Mouse (Mus musculus) heart, adult 2 months (tissue): ENCODE results near the gene Lrrc38. TPM values are rescaled to one million over a fixed set of nuclear protein-coding genes. Genes with fewer than 3 reads are reported as not detected.

ENCODE experiments used
- DNase-seq, 2 experiments: peaks; one replicate each; pipeline ENCODE4 v3.0.0; 2021
- H3K27ac ChIP-seq: fragments of 200-600 bp; 2 replicates; pipeline ENCODE4 v1.8.1; 2022
- H3K27me3 ChIP-seq: fragments of 200-500 bp; 2 replicates; pipeline ENCODE4 v1.6.1; 2012; ENCODE audit warnings: mild to moderate bottlenecking, low read length, inconsistent platforms, mixed read lengths; ENCODE audit not compliant: control insufficient read depth, insufficient read depth
- H3K36me3 ChIP-seq: fragments of 200-500 bp; 2 replicates; pipeline ENCODE4 v1.6.1; 2012; ENCODE audit warnings: low read length, inconsistent platforms; ENCODE audit not compliant: control insufficient read depth, insufficient read depth
- H3K4me1 ChIP-seq: fragments of 200-500 bp; 2 replicates; pipeline ENCODE4 v1.6.1; 2011; ENCODE audit warnings: low read length; ENCODE audit not compliant: control insufficient read depth, insufficient read depth
- H3K4me3 ChIP-seq: fragments of 200-600 bp; 2 replicates; pipeline ENCODE4 v1.8.1; 2022
- H3K79me2 ChIP-seq: fragments of 200-500 bp; replicated peaks from 2 replicates; pipeline ENCODE4 v1.6.1; 2012; ENCODE audit warnings: mild to moderate bottlenecking, inconsistent platforms, low read length, moderate library complexity, mixed read lengths; ENCODE audit not compliant: control insufficient read depth, insufficient read depth
- H3K9ac ChIP-seq: fragments of 200-500 bp; 2 replicates; pipeline ENCODE4 v1.6.1; 2012; ENCODE audit warnings: low read depth, mild to moderate bottlenecking, control low read depth, inconsistent platforms, low read length, mixed read lengths
- CTCF ChIP-seq: fragments of 200-600 bp; IDR thresholded peaks from 2 replicates; pipeline ENCODE4 v1.8.1; 2022; ENCODE audit warnings: antibody characterized with exemption, mild to moderate bottlenecking, moderate library complexity
- EP300 ChIP-seq: fragments of 200-500 bp; IDR thresholded peaks from 2 replicates; pipeline ENCODE4 v1.6.1; 2011; ENCODE audit warnings: low read depth, low read length, control low read depth; ENCODE audit not compliant: insufficient read depth
- POLR2A ChIP-seq: fragments of 200-500 bp; IDR thresholded peaks from 2 replicates; pipeline ENCODE4 v1.6.1; 2011; ENCODE audit warnings: mild to moderate bottlenecking, low read depth, low read length, control low read depth; ENCODE audit not compliant: insufficient read depth
- WGBS: fragments of 180-500 bp; shearing (Covaris S2); methylation state at CpG from one replicate; pipeline ENCODE4 v1.1.7; 2018; 5-methylcytosine and 5-hydroxymethylcytosine counted together
- intact Hi-C: fragments of 180-260 bp; cut with DNase I; formaldehyde crosslinking; loops from one replicate; pipeline ENCODE4 v1.15.1; 2025
- polyA plus RNA-seq: library from polyadenylated mRNA; depleted of rRNA; stranded (reverse); fragments of >200 nt; gene quantifications from 2 replicates; pipeline ENCODE4 v1.2.3, GENCODE M21; 2012
- total RNA-seq, 2 experiments: library from RNA; stranded (reverse); gene quantifications; 2 replicates each; pipeline ENCODE4 v1.2.3; 2021

Lrrc38 gene
- total and polyA plus RNA-seq, 3 experiments: 1.8 TPM; not detected in 2

GRCm38 (mm10) chr4:143379931-143380715, 30.6 kb downstream of the Lrrc38 start:
- no peak overlapping the region for H3K9ac ChIP-seq
- no peaks in the 10 kb centered on the region; the same call in 1 of the 2 replicates for H3K27me3 ChIP-seq
- H3K4me3 ChIP-seq: no peak overlapping the region
- no peaks in the 10 kb centered on the region for H3K79me2 ChIP-seq
- DNase-seq: no peak
- WGBS: 29% methylated on average over 15 of the region's 15 CpGs
- H3K4me1 ChIP-seq: no peaks in the 10 kb centered on the region
- no peaks in the 10 kb centered on the region for H3K36me3 ChIP-seq
- intact Hi-C loops: loop anchor here (1.0 to 5.0 kb wide), 2 partner anchors 55 to 123 kb away; no protein-coding TSS in a partner anchor
- H3K27ac ChIP-seq: no peak overlapping the region
- TF ChIP-seq POLR2A: no peak
- no peak for TF ChIP-seq EP300
- no peak for TF ChIP-seq CTCF

- Histone ChIP-seq H3K79me2 (no peaks in the 10 kb centered on the region), H3K9ac (no peak overlapping the region), H3K27me3 (no peaks in the 10 kb centered on the region; the same call in 1 of the 2 replicates), H3K36me3 (no peaks in the 10 kb centered on the region), H3K4me3 (no peak overlapping the region), H3K4me1 (no peaks in the 10 kb centered on the region), H3K27ac (no peak overlapping the region)
- intact Hi-C loops: loop anchor here (1.0 to 5.0 kb wide), 2 partner anchors 55 to 123 kb away; no protein-coding TSS in a partner anchor
- WGBS: under 1% methylated on average over 5 of the region's 5 CpGs
- DNase-seq: peak; percentile 4 to 31
- TF ChIP-seq POLR2A: no peak
- TF ChIP-seq EP300: no peak
- TF ChIP-seq CTCF: peak; percentile 90
Observed at GRCm38 (mm10) chr4:143380716-143381004, 31.1 kb downstream of the Lrrc38 start.

GRCm38 (mm10) chr4:143382163-143382562, 32.6 kb downstream of the Lrrc38 start:
- Histone ChIP-seq H3K79me2 (no peaks in the 10 kb centered on the region), H3K9ac (no peak overlapping the region), H3K36me3 (no peaks in the 10 kb centered on the region), H3K4me1 (no peaks in the 10 kb centered on the region), H3K27ac (no peak overlapping the region), H3K27me3 (no peaks in the 10 kb centered on the region; the same call in 1 of the 2 replicates), H3K4me3 (no peak overlapping the region)
- DNase-seq: no peak
- WGBS: 75% methylated on average over 3 of the region's 3 CpGs
- intact Hi-C loops: loop anchor here (5.0 kb wide), 1 partner anchor 125 kb away; no protein-coding TSS in a partner anchor
- TF ChIP-seq POLR2A (no peak), EP300 (no peak), CTCF (no peak)

- no peaks in the 10 kb centered on the region for H3K36me3 ChIP-seq
- no peaks in the 10 kb centered on the region for H3K79me2 ChIP-seq
- 40% methylated on average over 4 of the region's 4 CpGs for WGBS
- no peak overlapping the region for H3K4me3 ChIP-seq
- H3K27me3 ChIP-seq: no peaks in the 10 kb centered on the region
- intact Hi-C loops: loop anchor here (5.0 kb wide), 1 partner anchor 126 kb away; no protein-coding TSS in a partner anchor
- DNase-seq: no peak
- no peak overlapping the region for H3K27ac ChIP-seq
- H3K4me1 ChIP-seq: no peaks in the 10 kb centered on the region
- no peak overlapping the region for H3K9ac ChIP-seq
- peak; percentile 49 for TF ChIP-seq CTCF
- TF ChIP-seq POLR2A: no peak
Observed at GRCm38 (mm10) chr4:143383646-143384045, 34.1 kb downstream of the Lrrc38 start.

- intact Hi-C loops: no loop called here
- Histone ChIP-seq H3K9ac (peak overlapping the region; percentile 63), H3K4me1 (no peaks in the 10 kb centered on the region), H3K27me3 (no peaks in the 10 kb centered on the region; the same call in 1 of the 2 replicates), H3K4me3 (0 out of 2 replicates have a peak overlapping the region, but pooled peaks have one; percentile 0), H3K27ac (no peak overlapping the region), H3K79me2 (no peaks in the 10 kb centered on the region), H3K36me3 (no peaks in the 10 kb centered on the region)
- TF ChIP-seq EP300: no peak
- TF ChIP-seq POLR2A: no peak
- peak; percentile 66 for TF ChIP-seq CTCF
- peak; percentile 36 to 58 for DNase-seq
- WGBS: 9% methylated on average over 42 of the region's 43 CpGs
Observed at GRCm38 (mm10) chr4:143388955-143389702, 39.6 kb downstream of the Lrrc38 start.

GRCm38 (mm10) chr4:143394181-143394580, 44.6 kb downstream of the Lrrc38 start, which contains the start of gene Pramel1:
Gene Pramel1, plus strand, starts transcription at chr4:143394428.
- DNase-seq: no peak
- H3K9ac ChIP-seq: no peak within 1 kb of the TSS
- WGBS: 72% methylated on average over 26 of the region's 26 CpGs

More at GRCm38 (mm10) chr4:143394181-143394580, 44.6 kb downstream of the Lrrc38 start, which contains the start of gene Pramel1:
- Histone ChIP-seq H3K79me2 (no peaks in the 10 kb centered on the region), H3K36me3 (no peaks in the 10 kb centered on the region), H3K27ac (no peak within 1 kb of the TSS), H3K4me3 (no peak within 1 kb of the TSS), H3K4me1 (no peaks in the 10 kb centered on the region), H3K27me3 (no peaks in the 10 kb centered on the region; the same call in 1 of the 2 replicates)
- intact Hi-C loops: no loop called here
- TF ChIP-seq CTCF: no peak
- TF ChIP-seq POLR2A: no peak
- TF ChIP-seq EP300: no peak
